Mouse (Mus musculus) 3134 (cell line): ENCODE results near the gene Olfr1504.
"Not testable (repeated sequence)": the region's sequence is repeated elsewhere in the genome, so short reads cannot be mapped to it uniquely, and the experiment has no call there.

Source experiments
- DNase-seq: peaks from one replicate; pipeline ENCODE4 v3.0.0-alpha.2; 2011; ENCODE audit warnings: low spot score; ENCODE audit not compliant: insufficient read length; ENCODE audit errors: extremely low read depth

The Olfr1504 gene

DNA sequence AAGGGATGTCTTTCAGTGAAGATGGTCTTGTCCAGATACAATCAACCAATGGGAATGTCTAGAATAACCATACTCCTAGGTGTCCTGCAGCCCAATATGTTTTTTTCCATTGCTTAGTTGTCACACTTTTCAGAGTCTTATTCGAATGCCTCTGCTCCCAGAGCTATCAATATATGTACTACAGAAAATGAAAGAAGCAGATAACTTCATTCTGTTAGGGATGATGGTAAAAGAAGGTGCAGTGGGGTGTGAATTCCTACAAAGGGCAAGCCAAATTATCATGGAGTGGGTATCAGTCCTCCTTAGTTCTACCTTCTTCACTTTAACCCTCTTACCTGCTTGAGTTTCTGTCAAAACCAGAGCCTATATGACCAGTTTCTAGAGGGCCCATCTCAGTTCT, at the start of gene Olfr1504:
Gene Olfr1504, minus strand, starts transcription at position 101 of the 400 bp plus-strand sequence.
- no peak for DNase-seq

DNA sequence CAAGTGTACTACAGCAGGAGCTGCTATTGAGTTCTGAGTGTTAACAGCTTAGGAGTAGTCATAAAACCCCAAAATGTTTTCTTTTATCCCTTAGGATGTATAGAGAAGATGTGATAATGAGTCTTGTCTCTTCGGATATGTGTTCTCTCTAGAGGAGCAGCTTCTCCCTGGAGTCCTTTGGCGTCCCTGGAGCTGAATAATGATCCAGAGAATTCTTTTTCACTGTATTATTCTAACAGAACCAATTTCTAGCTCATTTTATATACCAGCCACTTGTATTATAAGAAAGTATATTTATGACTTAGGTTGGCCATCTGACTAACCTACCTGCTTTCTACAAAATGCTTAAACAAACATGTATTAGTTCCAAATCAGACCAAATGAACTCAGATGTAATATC, 15.5 kb upstream of the Olfr1504 start, which contains the start of gene Olfr1505:
Gene Olfr1505, plus strand, starts transcription at position 301 of the 400 bp plus-strand sequence.
- no peak for DNase-seq

DNA sequence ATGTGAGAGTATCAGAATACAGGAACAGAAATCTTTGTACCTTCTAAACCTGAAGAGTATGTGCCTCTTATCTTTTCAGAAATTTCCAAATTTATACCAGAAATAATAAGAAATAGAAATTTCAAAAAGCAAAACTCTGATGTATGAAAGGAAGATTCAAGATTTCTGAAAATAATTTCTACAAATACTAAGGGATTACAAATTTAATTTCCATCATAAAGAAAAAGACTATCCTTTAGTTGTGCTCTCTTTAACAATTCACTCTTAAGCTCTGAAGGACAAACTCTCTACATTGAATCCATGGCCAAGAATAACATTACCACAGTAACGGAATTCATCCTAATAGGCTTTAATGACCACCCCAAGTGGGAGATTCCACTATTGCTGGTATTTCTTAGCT, 36.2 kb downstream of the Olfr1504 start, which contains the start of gene Olfr1502:
Gene Olfr1502, plus strand, starts transcription at position 301 of the 400 bp plus-strand sequence.
- DNase-seq = no peak

DNA sequence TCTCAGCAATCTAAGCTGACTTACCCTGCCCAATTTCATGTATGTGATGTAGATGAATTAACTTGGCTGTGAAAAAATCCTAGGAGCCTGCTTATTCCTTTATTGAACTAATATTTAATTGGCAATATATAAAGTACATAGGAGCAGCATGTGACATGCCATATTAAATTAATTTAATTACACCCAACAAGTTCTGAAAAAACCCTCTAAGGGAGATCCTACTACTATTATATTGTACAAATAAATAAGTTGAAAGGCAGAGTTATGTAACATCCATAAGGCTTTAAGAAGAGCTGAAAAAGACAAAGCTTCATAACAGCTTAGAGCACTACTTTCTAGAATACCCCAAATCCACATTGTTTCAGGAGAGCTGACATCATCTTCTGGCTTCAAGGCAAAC, 47.1 kb downstream of the Olfr1504 start, which contains the start of gene Olfr1501:
Gene Olfr1501, minus strand, starts transcription at position 101 of the 400 bp plus-strand sequence.
- DNase-seq = not testable (repeated sequence)
